Mouse (Mus musculus): ENCODE measurements around the gene Slc24a4. TPM values are rescaled to one million over a fixed set of nuclear protein-coding genes. Genes with fewer than 3 reads are reported as not detected.
A peak's percentile ranks its signal among the peaks of the same experiment; 100 is the strongest.

Slc24a4 gene
- total and polyA plus RNA-seq, 2 experiments: not detected

DNA sequence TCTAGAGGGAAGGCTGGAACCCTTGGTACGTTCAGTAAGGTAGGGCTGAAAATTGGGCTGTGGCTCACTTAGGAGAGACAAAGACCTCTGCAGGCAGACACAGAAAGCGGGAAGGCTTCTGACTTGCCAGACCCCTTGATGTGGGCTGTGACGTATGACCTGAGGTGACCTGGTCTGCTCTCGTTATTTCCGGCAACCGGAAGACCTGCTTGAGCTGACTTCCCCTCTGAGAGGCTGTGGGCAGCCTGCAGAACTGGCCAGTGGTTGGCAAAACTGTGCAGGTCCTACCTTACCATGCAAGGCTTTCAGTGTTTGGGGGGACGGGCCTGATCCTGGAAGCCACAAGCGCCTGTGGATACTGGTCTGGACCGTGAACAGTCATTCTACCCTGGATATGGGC, 173.8 kb downstream of the Slc24a4 start:
- no peak for DNase-seq (ENCODE audit: extremely low read depth, low read depth, low spot score)
- TF ChIP-seq CTCF (IDR thresholded peaks at IDR 0.05; ENCODE audit: low read depth, low read length): no peak
- no peak for TF ChIP-seq POLR2A (IDR thresholded peaks at IDR 0.05; ENCODE audit: extremely low read depth, insufficient read depth, low read length)
- 0 out of 2 replicates have a peak overlapping the region, but pooled peaks have one; percentile 6 for H3K27ac ChIP-seq (replicated peaks; ENCODE audit: insufficient read depth, low read depth, low read length)
- no peaks in the 10 kb centered on the region for H3K27me3 ChIP-seq (ENCODE audit: control insufficient read depth, insufficient read depth, low read length)
- H3K9ac ChIP-seq (ENCODE audit: low read depth, low read length): no peak overlapping the region
- H3K4me3 ChIP-seq (ENCODE audit: insufficient read depth, low read depth, low read length): no peak overlapping the region
- no peaks in the 10 kb centered on the region for H3K36me3 ChIP-seq (ENCODE audit: control insufficient read depth, insufficient read depth, low read length)
- WGBS: 78% methylated on average over 9 of the region's 9 CpGs
- H3K79me2 ChIP-seq (ENCODE audit: control insufficient read depth, insufficient read depth, low read length): peaks cover 29% of the 10 kb centered on the region; the same call in 1 of the 2 replicates
- peaks cover 36% of the 10 kb centered on the region for H3K4me1 ChIP-seq (ENCODE audit: control insufficient read depth, insufficient read depth, low read length)

DNA sequence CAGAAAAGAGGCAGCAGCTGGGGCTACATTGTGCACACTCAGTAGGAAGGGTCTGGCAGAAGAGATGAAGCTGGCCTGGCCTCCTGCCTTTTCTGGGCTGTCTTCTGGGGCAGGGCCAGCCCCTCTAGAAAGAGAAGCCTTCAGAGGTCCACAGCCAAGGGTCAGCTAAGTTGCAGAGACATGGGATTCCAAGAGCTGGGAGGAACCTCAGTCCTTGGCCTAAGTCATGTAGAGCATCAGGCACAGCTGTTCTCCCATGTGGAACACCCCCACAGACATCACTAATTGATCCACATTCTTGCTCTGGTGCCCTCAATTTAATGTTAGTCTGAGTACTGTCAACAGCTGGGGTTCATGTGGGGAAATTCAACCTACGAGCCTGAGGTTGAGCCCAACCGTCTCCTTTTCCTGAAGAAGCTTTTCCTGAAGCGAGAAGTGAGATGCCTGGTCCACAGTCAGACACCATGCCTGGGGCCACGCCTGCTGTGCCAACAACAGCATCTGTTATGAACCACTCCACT, 174.4 kb downstream of the Slc24a4 start:
- peaks cover 34% of the 10 kb centered on the region for H3K4me1 ChIP-seq (ENCODE audit: control insufficient read depth, insufficient read depth, low read length)
- H3K27me3 ChIP-seq (ENCODE audit: control insufficient read depth, insufficient read depth, low read length): no peaks in the 10 kb centered on the region
- H3K36me3 ChIP-seq (ENCODE audit: control insufficient read depth, insufficient read depth, low read length): no peaks in the 10 kb centered on the region
- no peak overlapping the region for H3K9ac ChIP-seq (ENCODE audit: low read depth, low read length)
- TF ChIP-seq POLR2A (IDR thresholded peaks at IDR 0.05; ENCODE audit: extremely low read depth, insufficient read depth, low read length) (no peak), CTCF (IDR thresholded peaks at IDR 0.05; ENCODE audit: low read depth, low read length) (no peak)
- 46% methylated on average over 4 of the region's 4 CpGs for WGBS
- DNase-seq (ENCODE audit: extremely low read depth, low read depth, low spot score): peak; percentile 54
- H3K4me3 ChIP-seq (ENCODE audit: insufficient read depth, low read depth, low read length): no peak overlapping the region
- H3K27ac ChIP-seq (replicated peaks; ENCODE audit: insufficient read depth, low read depth, low read length): no peak overlapping the region
- peaks cover 30% of the 10 kb centered on the region; the same call in 1 of the 2 replicates for H3K79me2 ChIP-seq (ENCODE audit: control insufficient read depth, insufficient read depth, low read length)

DNA sequence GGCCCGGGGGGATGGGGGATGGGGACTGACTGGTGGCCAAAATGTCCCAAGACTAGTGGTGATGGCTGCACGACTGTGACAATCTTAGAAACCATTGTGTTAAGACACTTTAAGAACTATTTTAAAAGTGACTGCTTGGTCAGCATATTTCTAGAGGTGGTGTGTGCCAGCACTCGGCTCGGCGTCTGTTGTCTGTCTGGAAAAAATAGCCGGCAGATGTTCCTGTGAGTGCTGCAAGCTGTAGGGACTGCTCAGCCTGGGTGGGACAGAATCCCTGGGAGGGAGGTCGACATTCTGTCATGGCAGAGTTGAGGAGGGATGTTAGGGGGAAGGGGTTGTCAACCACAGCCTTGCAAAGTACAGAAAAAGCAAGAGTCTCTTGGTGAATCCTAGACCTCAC, 175.3 kb downstream of the Slc24a4 start:
- H3K9ac ChIP-seq (ENCODE audit: low read depth, low read length): no peak overlapping the region
- TF ChIP-seq CTCF (IDR thresholded peaks at IDR 0.05; ENCODE audit: low read depth, low read length) (no peak), POLR2A (IDR thresholded peaks at IDR 0.05; ENCODE audit: extremely low read depth, insufficient read depth, low read length) (no peak)
- DNase-seq (ENCODE audit: extremely low read depth, low read depth, low spot score): no peak
- peaks cover 36% of the 10 kb centered on the region for H3K4me1 ChIP-seq (ENCODE audit: control insufficient read depth, insufficient read depth, low read length)
- no peak overlapping the region for H3K4me3 ChIP-seq (ENCODE audit: insufficient read depth, low read depth, low read length)
- H3K79me2 ChIP-seq (ENCODE audit: control insufficient read depth, insufficient read depth, low read length): peaks cover 25% of the 10 kb centered on the region; the same call in 1 of the 2 replicates
- no peaks in the 10 kb centered on the region for H3K27me3 ChIP-seq (ENCODE audit: control insufficient read depth, insufficient read depth, low read length)
- 19% methylated on average over 7 of the region's 7 CpGs for WGBS
- no peaks in the 10 kb centered on the region for H3K36me3 ChIP-seq (ENCODE audit: control insufficient read depth, insufficient read depth, low read length)
- H3K27ac ChIP-seq (replicated peaks; ENCODE audit: insufficient read depth, low read depth, low read length): no peak overlapping the region

DNA sequence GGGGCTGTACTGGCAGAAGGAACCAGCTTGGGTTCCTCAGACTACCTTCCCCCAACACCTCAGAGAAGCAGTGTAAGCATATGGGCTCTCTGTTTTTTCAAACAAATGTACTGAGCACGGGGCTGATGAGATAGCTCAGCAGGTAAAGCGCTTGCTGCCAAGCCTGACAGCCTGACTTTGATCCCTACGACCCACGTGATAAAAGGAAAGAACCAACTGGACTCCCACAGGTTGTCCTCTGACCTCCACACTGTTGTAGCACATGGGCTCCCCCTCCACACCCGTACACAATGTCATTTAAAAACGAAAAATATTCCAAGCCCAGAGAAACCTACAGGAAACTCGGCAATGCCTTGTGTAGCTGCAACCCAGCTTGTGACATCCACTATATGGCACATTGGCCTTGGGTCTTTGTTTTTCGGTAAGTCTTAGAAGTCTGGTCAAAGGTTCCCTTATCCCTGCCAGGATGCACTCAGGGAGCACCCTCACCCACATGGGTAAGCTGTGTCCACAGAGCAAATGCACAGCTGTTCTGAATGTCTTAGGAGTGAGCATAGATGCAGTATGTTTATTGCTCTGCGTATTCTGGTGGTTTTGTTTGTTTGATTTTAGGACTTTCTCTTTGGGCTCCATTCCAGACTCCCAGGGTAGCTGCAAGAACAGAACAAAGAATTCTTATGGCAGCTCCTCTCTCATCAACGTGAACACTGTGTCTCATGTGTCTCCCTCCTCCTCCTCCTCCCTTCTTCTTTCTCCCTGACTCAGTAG, 176.7 kb downstream of the Slc24a4 start:
- Histone ChIP-seq H3K4me3 (ENCODE audit: insufficient read depth, low read depth, low read length) (no peak overlapping the region), H3K4me1 (ENCODE audit: control insufficient read depth, insufficient read depth, low read length) (peaks cover 33% of the 10 kb centered on the region), H3K79me2 (ENCODE audit: control insufficient read depth, insufficient read depth, low read length) (peaks cover 25% of the 10 kb centered on the region; the same call in 1 of the 2 replicates), H3K9ac (ENCODE audit: low read depth, low read length) (no peak overlapping the region), H3K27ac (replicated peaks; ENCODE audit: insufficient read depth, low read depth, low read length) (peak overlapping the region; percentile 67), H3K27me3 (ENCODE audit: control insufficient read depth, insufficient read depth, low read length) (no peaks in the 10 kb centered on the region), H3K36me3 (ENCODE audit: control insufficient read depth, insufficient read depth, low read length) (no peaks in the 10 kb centered on the region)
- TF ChIP-seq CTCF (IDR thresholded peaks at IDR 0.05; ENCODE audit: low read depth, low read length) (no peak), POLR2A (IDR thresholded peaks at IDR 0.05; ENCODE audit: extremely low read depth, insufficient read depth, low read length) (no peak)
- peak; percentile 95 for DNase-seq (ENCODE audit: extremely low read depth, low read depth, low spot score)
- 21% methylated on average over 10 of the region's 10 CpGs for WGBS

DNA sequence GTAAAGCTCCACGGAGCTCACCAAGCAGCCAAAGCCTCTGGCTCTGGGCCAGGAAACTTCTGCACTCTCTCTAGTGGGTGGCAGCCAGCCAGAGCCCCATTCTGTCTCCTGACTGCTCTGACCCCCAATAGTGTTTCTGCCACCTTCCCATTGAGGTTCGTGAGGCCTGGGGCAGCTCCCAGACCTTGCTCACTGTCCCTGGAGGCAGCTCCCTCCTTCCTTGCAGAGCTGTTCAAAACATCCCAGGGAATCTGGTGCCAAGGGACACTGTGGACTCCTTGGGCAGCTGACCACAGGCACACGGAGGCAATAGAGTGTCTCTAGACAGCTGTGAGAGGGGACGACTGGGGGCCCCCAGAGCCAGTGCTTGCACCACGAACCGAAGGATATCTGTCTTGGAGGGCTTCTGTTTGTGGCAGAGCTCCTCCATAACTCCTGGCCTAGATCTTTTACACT, 179.5 kb downstream of the Slc24a4 start:
- Histone ChIP-seq H3K9ac (ENCODE audit: low read depth, low read length) (no peak overlapping the region), H3K4me1 (ENCODE audit: control insufficient read depth, insufficient read depth, low read length) (peaks cover 29% of the 10 kb centered on the region), H3K4me3 (ENCODE audit: insufficient read depth, low read depth, low read length) (no peak overlapping the region), H3K27me3 (ENCODE audit: control insufficient read depth, insufficient read depth, low read length) (no peaks in the 10 kb centered on the region), H3K36me3 (ENCODE audit: control insufficient read depth, insufficient read depth, low read length) (no peaks in the 10 kb centered on the region), H3K79me2 (ENCODE audit: control insufficient read depth, insufficient read depth, low read length) (peaks cover 18% of the 10 kb centered on the region; the same call in 1 of the 2 replicates), H3K27ac (replicated peaks; ENCODE audit: insufficient read depth, low read depth, low read length) (no peak overlapping the region)
- TF ChIP-seq POLR2A (IDR thresholded peaks at IDR 0.05; ENCODE audit: extremely low read depth, insufficient read depth, low read length): no peak
- no peak for TF ChIP-seq CTCF (IDR thresholded peaks at IDR 0.05; ENCODE audit: low read depth, low read length)
- WGBS: 25% methylated on average over 6 of the region's 6 CpGs
- DNase-seq (ENCODE audit: extremely low read depth, low read depth, low spot score): peak; percentile 46
